Mouse (Mus musculus): ENCODE data around the gene Parl. TPM values are rescaled to one million over a fixed set of nuclear protein-coding genes. Genes with fewer than 3 reads are reported as not detected.

Parl gene
- total and polyA plus RNA-seq, 3 experiments = 101 to 247 (median 166) TPM

- Histone ChIP-seq H3K4me3 (replicated peaks in 1 of 3; ENCODE audit: low read depth in 2 of 3, low read length in 2 of 3, poor library complexity in 1 of 3) (peak overlapping the region in 2 of 3 experiments; percentile 10 to 27), H3K4me2 (ENCODE audit: insufficient read depth, low read depth, poor library complexity, severe bottlenecking) (peak overlapping the region; percentile 70), H3K4me1 (ENCODE audit: control insufficient read depth in 1 of 2, insufficient read depth in 2 of 2) (peaks cover 0 to 17% of the 10 kb centered on the region in 2 experiments; a peak in 2 of 4 replicates), H3K27me3 (replicated peaks) (no peaks in the 10 kb centered on the region), H3K9me3 (replicated peaks; ENCODE audit: low read length) (no peaks in the 10 kb centered on the region), H3K79me2 (replicated peaks; ENCODE audit: control insufficient read depth, extremely low read depth, insufficient read depth, poor library complexity, severe bottlenecking) (no peaks in the 10 kb centered on the region), H3K9ac (ENCODE audit: insufficient read depth, low read depth) (no peak overlapping the region), H3K27ac (ENCODE audit: insufficient read depth, low read depth) (no peak overlapping the region), H3K36me3 (replicated peaks in 1 of 2; ENCODE audit: control insufficient read depth in 1 of 2, insufficient read depth in 1 of 2, low read length in 1 of 2) (no peaks in the 10 kb centered on the region)
- dilution Hi-C loops (cut with MboI; ENCODE audit: extremely low pct_ligation_motif_present, extremely low pct_unique_long_range_greater_than_20kb, low sequenced_read_pairs) (no loop called here), in situ Hi-C loops (cut with MboI; ENCODE audit: low pct_ligation_motif_present, low pct_unique_long_range_greater_than_20kb, low sequenced_read_pairs) (no loop called here)
- no peak for TF ChIP-seq ZNF384 (IDR thresholded peaks at IDR 0.05; ENCODE audit: low read depth, low read length)
- TF ChIP-seq CHD2 (IDR thresholded peaks at IDR 0.05; ENCODE audit: low read length) = no peak
- no peak for TF ChIP-seq IRF4 (IDR thresholded peaks at IDR 0.05; ENCODE audit: low read depth, low read length)
- TF ChIP-seq ZKSCAN1 (IDR thresholded peaks at IDR 0.05; ENCODE audit: borderline replicate concordance, low read depth, low read length) = no peak
- no peak for TF ChIP-seq NELFE (IDR thresholded peaks at IDR 0.05; ENCODE audit: low read depth, low read length)
- TF ChIP-seq KAT2A (IDR thresholded peaks at IDR 0.05; ENCODE audit: insufficient replicate concordance, low read length) = no peak
- no peak for TF ChIP-seq MAZ (IDR thresholded peaks at IDR 0.05; ENCODE audit: low read depth, low read length)
- no peak for TF ChIP-seq MYC (IDR thresholded peaks at IDR 0.05; ENCODE audit: low read depth, low read length)
- no peak for TF ChIP-seq RAD21 (IDR thresholded peaks at IDR 0.05; ENCODE audit: low read depth, low read length)
- TF ChIP-seq HCFC1 (IDR thresholded peaks at IDR 0.05; ENCODE audit: low read depth, low read length) = no peak
- TF ChIP-seq USF2 (conservative IDR thresholded peaks at IDR 0.05; ENCODE audit: low read depth, low read length) = no peak
- no peak for TF ChIP-seq TBP (conservative IDR thresholded peaks at IDR 0.05; ENCODE audit: low read depth, low read length)
- no peak for TF ChIP-seq SIN3A (IDR thresholded peaks at IDR 0.05; ENCODE audit: low read length)
- TF ChIP-seq SMC3 (IDR thresholded peaks at IDR 0.05; ENCODE audit: low read depth, low read length) = no peak
- TF ChIP-seq MAFK (IDR thresholded peaks at IDR 0.05; ENCODE audit: insufficient replicate concordance, low read length) = no peak
- TF ChIP-seq TCF12 (IDR thresholded peaks at IDR 0.05; ENCODE audit: low read depth, low read length) = no peak
- DNase-seq (ENCODE audit: extremely low read depth) = no peak
Observed at GRCm38 (mm10) chr16:20265089-20265488, 37.1 kb downstream of the Parl start.

GRCm38 (mm10) chr16:20257926-20258325, 44.3 kb downstream of the Parl start:
- dilution Hi-C loops (cut with MboI; ENCODE audit: extremely low pct_ligation_motif_present, extremely low pct_unique_long_range_greater_than_20kb, low sequenced_read_pairs) = no loop called here
- H3K4me2 ChIP-seq (ENCODE audit: insufficient read depth, low read depth, poor library complexity, severe bottlenecking) = no peak overlapping the region
- no peaks in the 10 kb centered on the region for H3K27me3 ChIP-seq (replicated peaks)
- no peak overlapping the region for H3K27ac ChIP-seq (ENCODE audit: insufficient read depth, low read depth)
- TF ChIP-seq UBTF (IDR thresholded peaks at IDR 0.05; ENCODE audit: low read depth, low read length) = no peak
- TF ChIP-seq USF1 (IDR thresholded peaks at IDR 0.05; ENCODE audit: low read depth, low read length) = no peak
- TF ChIP-seq JUND (conservative IDR thresholded peaks at IDR 0.05; ENCODE audit: low read depth, low read length) = no peak
- TF ChIP-seq SMC3 (IDR thresholded peaks at IDR 0.05; ENCODE audit: low read depth, low read length) = no peak
- TF ChIP-seq SIN3A (IDR thresholded peaks at IDR 0.05; ENCODE audit: low read length) = no peak
- TF ChIP-seq JUN (IDR thresholded peaks at IDR 0.05; ENCODE audit: insufficient read depth, low read depth, low read length) = no peak
- TF ChIP-seq MAFK (IDR thresholded peaks at IDR 0.05; ENCODE audit: insufficient replicate concordance, low read length) = no peak
- no peak for TF ChIP-seq RAD21 (IDR thresholded peaks at IDR 0.05; ENCODE audit: low read depth, low read length)
- DNase-seq (ENCODE audit: extremely low read depth) = no peak
- H3K79me2 ChIP-seq (replicated peaks; ENCODE audit: control insufficient read depth, extremely low read depth, insufficient read depth, poor library complexity, severe bottlenecking) = no peaks in the 10 kb centered on the region
- H3K9me3 ChIP-seq (replicated peaks; ENCODE audit: low read length) = peaks cover under 1% of the 10 kb centered on the region
- in situ Hi-C loops (cut with MboI; ENCODE audit: low pct_ligation_motif_present, low pct_unique_long_range_greater_than_20kb, low sequenced_read_pairs) = no loop called here
- H3K9ac ChIP-seq (ENCODE audit: insufficient read depth, low read depth) = no peak overlapping the region
- H3K36me3 ChIP-seq (replicated peaks in 1 of 2; ENCODE audit: control insufficient read depth in 1 of 2, insufficient read depth in 1 of 2, low read length in 1 of 2) = no peaks in the 10 kb centered on the region
- H3K4me3 ChIP-seq (replicated peaks in 1 of 3; ENCODE audit: low read depth in 2 of 3, low read length in 2 of 3, poor library complexity in 1 of 3) = no peak overlapping the region
- H3K4me1 ChIP-seq (ENCODE audit: control insufficient read depth in 1 of 2, insufficient read depth in 2 of 2) = no peaks in the 10 kb centered on the region

All from CH12.LX (cell line).